Mouse (Mus musculus) left cerebral cortex, adult 18-20 months (tissue): ENCODE data around the gene Cfap298. TPM values are rescaled to one million over a fixed set of nuclear protein-coding genes. Genes with fewer than 3 reads are reported as not detected.

Experiments
- DNase-seq, 2 experiments: peaks; one replicate each; pipeline ENCODE4 v3.0.0; 2021 to 2022; ENCODE audit warnings: low spot score in 2 of 2, mixed read lengths in 1 of 2
- long read RNA-seq, 2 experiments: library from polyadenylated mRNA; stranded (forward); transcript quantifications; one replicate each; pipeline ENCODE4 v2.0.0; 2021
- total RNA-seq, 2 experiments: library from RNA; stranded (reverse); gene quantifications; 2 replicates each; pipeline ENCODE4 v1.2.3; 2021

The Cfap298 gene
- 10 to 100 TPM; 39.8 to 48.0 TPM for total RNA-seq
- long read RNA-seq, experiment 1, transcript Cfap298-201 (7 exons, 1,430 nt), result major isoform, 58 of 66 reads
- long read RNA-seq, experiment 1, partial matches to known transcripts, result 2 of 66 reads
- long read RNA-seq, experiment 1, other reads (novel, unspliced or antisense), result 6 of 66 reads
- long read RNA-seq, experiment 2, transcript Cfap298-201 (7 exons, 1,430 nt), result major isoform, 67 of 78 reads
- long read RNA-seq, experiment 2, partial matches to known transcripts, result 2 of 78 reads
- long read RNA-seq, experiment 2, other reads (novel, unspliced or antisense), result 9 of 78 reads

GRCm38 (mm10) chr16:90934687-90935328 is at the start of gene Cfap298:
Gene Cfap298, minus strand, starts transcription at chr16:90935114.
- DNase-seq, result peak; percentile 90 to 94

GRCm38 (mm10) chr16:90971004-90971403 is 36.1 kb upstream of the Cfap298 start:
- DNase-seq, result peak in 1 of 2 experiments; percentile 34

GRCm38 (mm10) chr16:90966241-90966640 is 31.3 kb upstream of the Cfap298 start:
- DNase-seq, result no peak

GRCm38 (mm10) chr16:90964302-90964701 is 29.4 kb upstream of the Cfap298 start:
- no peak for DNase-seq

- no peak for DNase-seq
Measured at GRCm38 (mm10) chr16:90963866-90964265, 29.0 kb upstream of the Cfap298 start.

- DNase-seq, result no peak
Measured at GRCm38 (mm10) chr16:90963231-90963630, 28.3 kb upstream of the Cfap298 start.

GRCm38 (mm10) chr16:90958301-90959085 is 23.6 kb upstream of the Cfap298 start:
- DNase-seq, result peak; percentile 29 to 63

- DNase-seq, result no peak
Measured at GRCm38 (mm10) chr16:90955494-90955893, 20.6 kb upstream of the Cfap298 start.

GRCm38 (mm10) chr16:90953770-90954169 is 18.9 kb upstream of the Cfap298 start:
- DNase-seq, result no peak

GRCm38 (mm10) chr16:90953147-90953546 is 18.2 kb upstream of the Cfap298 start:
- peak in 1 of 2 experiments; percentile 18 for DNase-seq

GRCm38 (mm10) chr16:90950354-90950963 is 15.5 kb upstream of the Cfap298 start:
- no peak for DNase-seq

- DNase-seq, result no peak
Measured at GRCm38 (mm10) chr16:90946977-90947376, 12.1 kb upstream of the Cfap298 start.

- no peak for DNase-seq
Measured at GRCm38 (mm10) chr16:90941246-90941645, 6.3 kb upstream of the Cfap298 start.

- peak; percentile 58 to 63 for DNase-seq
Measured at GRCm38 (mm10) chr16:90934193-90934686, 674 bp downstream of the Cfap298 start.

- no peak for DNase-seq
Measured at GRCm38 (mm10) chr16:90933534-90934176, 1.3 kb downstream of the Cfap298 start.

- no peak for DNase-seq
Measured at GRCm38 (mm10) chr16:90927446-90927845, 7.5 kb downstream of the Cfap298 start.

- peak; percentile 72 to 73 for DNase-seq
Measured at GRCm38 (mm10) chr16:90925461-90925860, 9.5 kb downstream of the Cfap298 start.

GRCm38 (mm10) chr16:90924606-90925370 is 10.1 kb downstream of the Cfap298 start:
- DNase-seq, result no peak

GRCm38 (mm10) chr16:90921471-90922159 is 13.3 kb downstream of the Cfap298 start:
- no peak for DNase-seq
